Mouse (Mus musculus): ENCODE measurements around the gene Slc25a48.

The Slc25a48 gene

GRCm38 (mm10) chr13:56438211-56439075 is at the start of gene Slc25a48:
Slc25a48 (plus strand) TSS chr13:56438355.
- no peak for DNase-seq (ENCODE audit: low spot score in 2 of 2)

DNA sequence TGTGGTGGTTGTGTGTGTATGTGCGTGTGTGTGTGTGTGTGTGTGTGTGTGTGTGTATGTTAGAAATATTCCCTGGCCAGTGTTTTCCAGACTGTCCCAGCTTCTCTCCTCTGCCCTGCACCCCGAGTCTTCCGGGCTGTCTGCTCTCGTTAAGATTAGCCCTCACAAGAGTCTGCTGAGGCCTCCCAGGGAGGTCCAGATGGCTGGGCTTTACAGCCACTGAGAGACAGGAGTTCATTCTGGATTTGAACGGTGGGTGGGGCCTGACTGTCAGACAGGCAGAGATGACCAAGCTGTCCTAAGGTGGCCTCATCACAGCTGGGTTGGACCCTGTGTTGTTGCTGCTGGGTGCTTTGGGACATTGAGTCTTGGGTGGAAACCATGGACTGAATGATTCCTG is 40.6 kb upstream of the Slc25a48 start:
- no peak for DNase-seq (ENCODE audit: low spot score in 2 of 2)

- no peak for DNase-seq (ENCODE audit: low spot score in 2 of 2)
These were observed 37.0 kb upstream of the Slc25a48 start for GRCm38 (mm10) chr13:56401186-56401585.

- no peak for DNase-seq (ENCODE audit: low spot score in 2 of 2)
These were observed 34.6 kb upstream of the Slc25a48 start for GRCm38 (mm10) chr13:56403381-56404086.

DNA sequence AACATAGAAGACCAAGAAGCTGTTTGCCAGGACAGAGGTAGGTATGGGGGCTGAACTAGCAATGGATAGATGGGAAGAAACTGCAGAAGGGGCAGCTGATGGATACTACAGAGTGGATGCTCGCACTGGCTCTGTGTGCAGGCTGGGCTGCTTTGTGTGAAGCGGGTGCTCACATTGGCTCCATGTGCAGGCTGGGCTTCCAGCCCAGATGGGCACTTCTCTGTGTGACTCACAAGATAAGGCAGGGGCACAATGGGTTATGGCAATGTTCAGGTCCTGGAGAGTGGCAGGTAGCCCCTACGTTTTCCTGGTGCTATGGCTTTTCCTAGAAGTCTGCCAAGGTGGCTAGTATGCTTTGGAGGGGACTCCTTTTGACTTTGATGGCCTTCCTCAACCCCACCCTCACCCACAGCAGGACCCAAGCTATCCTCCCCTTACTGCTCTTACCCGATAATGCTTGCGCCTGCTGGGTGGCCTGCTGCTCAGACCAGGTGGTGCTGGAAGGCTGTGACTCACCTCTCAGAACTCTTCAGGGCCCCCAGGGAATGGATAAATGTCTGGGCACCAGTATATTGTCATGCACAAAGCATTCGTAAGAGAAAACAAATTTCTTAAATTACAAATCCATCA is 33.5 kb upstream of the Slc25a48 start:
- DNase-seq (ENCODE audit: low spot score in 2 of 2), result no peak

DNA sequence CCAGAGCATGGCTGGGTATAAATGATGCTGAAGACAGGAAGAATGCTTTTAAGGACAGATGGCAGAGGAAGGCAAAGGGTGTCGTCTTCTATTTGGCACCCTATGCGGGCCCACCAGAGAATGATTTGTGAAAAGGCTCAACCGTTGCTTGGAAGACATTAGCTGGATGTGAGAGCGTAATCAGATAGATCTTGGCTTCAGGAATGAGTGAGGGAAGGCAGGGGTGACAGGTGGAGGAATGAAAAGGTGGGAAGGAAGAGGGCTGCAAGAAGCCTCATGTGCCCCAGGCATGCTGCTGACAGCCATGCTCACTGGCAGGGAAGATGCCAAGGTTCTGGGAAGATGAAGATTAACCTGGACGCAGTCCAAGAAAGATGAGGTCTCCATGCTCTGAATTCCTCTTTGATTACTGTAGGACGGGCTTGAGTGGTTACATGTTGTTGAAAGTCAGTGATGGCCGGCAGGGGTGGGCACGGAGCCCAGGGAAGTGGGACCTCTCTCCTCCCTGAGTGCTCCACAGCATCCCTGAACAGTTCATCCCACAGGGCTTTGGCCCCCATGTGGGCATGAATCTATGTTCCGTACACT is 25.8 kb upstream of the Slc25a48 start:
- DNase-seq (ENCODE audit: low spot score in 2 of 2), result no peak

GRCm38 (mm10) chr13:56418685-56419483 is 19.3 kb upstream of the Slc25a48 start:
- no peak for DNase-seq (ENCODE audit: low spot score in 2 of 2)

DNA sequence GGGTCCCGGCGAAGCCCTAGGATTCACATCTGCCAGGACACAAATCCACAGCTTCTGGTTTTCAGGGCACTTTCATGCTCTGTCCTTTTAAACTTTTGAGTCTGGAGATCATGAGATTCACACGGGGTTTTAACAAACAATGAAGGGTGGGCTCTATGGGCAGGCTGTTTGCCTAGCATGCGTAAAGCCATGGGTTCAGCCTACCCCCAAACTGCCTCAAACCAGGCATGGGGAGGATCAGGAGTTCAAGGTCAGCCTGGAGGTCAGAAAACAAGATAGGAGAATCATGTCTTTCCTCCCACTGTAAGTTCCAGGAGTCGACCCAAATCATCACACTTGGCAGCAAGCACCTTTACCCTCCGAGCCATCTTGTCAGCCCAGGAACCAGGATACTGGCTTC is 18.6 kb upstream of the Slc25a48 start:
- DNase-seq (ENCODE audit: low spot score in 2 of 2), result no peak

DNA sequence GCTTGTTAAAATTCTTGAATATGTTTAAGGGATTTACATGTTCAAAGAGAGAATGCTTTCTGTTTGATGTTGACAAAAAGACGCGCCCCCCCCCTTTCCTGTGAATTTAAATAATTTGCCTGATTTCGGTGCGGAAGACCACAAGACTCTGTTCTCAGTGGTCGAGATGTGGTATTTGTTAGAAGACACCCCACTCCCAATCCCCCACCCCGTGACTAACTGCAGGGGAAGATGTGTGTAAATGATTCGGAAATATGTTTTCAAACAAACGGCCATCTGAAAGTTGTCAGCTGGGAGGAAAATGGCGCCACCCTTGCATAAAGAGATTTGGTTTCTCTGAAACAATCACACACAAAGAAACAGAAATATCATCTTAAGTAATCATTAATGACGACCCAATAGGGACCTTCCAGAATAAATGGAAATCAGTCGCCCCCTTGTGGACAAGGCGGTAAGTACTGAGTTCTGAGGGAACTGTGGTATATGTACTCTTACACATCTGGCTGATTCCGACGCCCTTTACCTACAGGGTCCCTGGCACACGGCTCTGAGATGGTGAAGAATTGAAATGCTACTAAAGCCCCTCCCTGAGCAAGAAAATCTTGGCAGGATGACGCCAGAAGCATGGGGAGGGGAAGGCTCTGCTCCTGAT is 16.0 kb upstream of the Slc25a48 start:
- peak in 1 of 2 experiments; percentile 20 for DNase-seq (ENCODE audit: low spot score in 2 of 2)

GRCm38 (mm10) chr13:56425931-56426330 is 12.2 kb upstream of the Slc25a48 start:
- no peak for DNase-seq (ENCODE audit: low spot score in 2 of 2)

GRCm38 (mm10) chr13:56426365-56426764 is 11.8 kb upstream of the Slc25a48 start, which contains the start of gene Gm3045:
Gm3045 (plus strand) TSS chr13:56426594.
- DNase-seq (ENCODE audit: low spot score in 2 of 2), result no peak

- peak in 1 of 2 experiments; percentile 7 for DNase-seq (ENCODE audit: low spot score in 2 of 2)
These were observed 9.2 kb upstream of the Slc25a48 start for GRCm38 (mm10) chr13:56428724-56429500.

DNA sequence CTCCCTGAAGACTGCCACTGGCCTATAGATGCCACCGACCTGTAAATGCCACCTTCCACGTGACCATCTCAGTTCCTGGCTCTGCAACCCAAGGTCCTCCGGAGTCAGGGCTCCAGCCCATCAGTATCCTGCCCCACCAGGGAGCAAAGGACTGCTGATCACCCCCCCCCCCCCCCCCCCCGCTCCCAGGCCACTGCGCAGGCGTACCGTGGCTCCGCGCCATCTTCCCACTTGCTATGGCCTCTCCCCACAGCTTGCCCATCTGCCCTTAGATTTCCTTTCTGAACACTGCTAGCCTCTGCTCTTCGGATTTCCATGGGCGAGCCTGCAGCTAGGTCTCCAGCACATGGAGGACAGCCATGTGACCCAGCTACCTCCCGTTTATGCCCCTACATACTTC is 5.7 kb upstream of the Slc25a48 start:
- DNase-seq (ENCODE audit: low spot score in 2 of 2), result no peak

GRCm38 (mm10) chr13:56433466-56433865 is 4.7 kb upstream of the Slc25a48 start:
- DNase-seq (ENCODE audit: low spot score in 2 of 2), result no peak

GRCm38 (mm10) chr13:56434311-56434751 is 3.8 kb upstream of the Slc25a48 start:
- no peak for DNase-seq (ENCODE audit: low spot score in 2 of 2)

GRCm38 (mm10) chr13:56435615-56436287 is 2.4 kb upstream of the Slc25a48 start:
- no peak for DNase-seq (ENCODE audit: low spot score in 2 of 2)

DNA sequence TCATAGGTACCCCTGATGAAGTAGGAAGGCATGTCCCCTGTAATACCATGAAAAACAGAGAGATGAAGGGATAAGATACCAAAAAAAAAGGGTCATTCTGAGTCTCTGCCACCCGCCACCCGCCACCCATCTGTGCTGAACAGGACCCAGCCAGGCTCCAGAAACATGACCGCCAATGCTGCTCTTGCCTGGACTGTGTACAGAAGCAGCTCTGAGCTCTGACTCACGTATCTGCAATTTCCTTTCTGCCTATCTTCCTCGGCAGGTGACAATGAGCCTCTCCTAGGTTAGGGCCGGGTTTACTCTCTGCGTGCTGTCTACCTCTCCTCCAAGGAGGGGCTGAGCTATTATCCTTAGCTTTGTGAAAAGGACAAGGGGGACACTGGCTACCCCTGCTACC is 5.3 kb downstream of the Slc25a48 start:
- no peak for DNase-seq (ENCODE audit: low spot score in 2 of 2)

DNA sequence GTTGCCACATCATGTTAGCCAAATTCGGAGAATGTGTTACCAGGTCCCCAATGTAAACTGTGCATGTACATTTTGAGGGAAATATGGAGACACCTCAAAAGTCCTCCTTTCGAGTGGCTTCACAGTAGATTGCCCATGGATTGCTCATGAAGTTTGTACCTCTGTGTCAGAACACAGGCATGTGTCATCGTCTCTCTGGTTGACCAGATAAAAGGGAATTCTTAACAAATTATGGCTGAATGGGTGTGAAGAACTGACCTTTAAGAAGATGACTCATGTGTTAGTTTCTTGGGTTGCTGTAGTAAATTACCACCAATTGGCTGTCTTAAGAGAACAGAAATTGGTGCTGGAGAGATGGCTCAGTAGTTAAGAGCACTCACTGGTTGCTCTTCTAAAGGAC is 6.0 kb downstream of the Slc25a48 start:
- DNase-seq (ENCODE audit: low spot score in 2 of 2), result no peak

- DNase-seq (ENCODE audit: low spot score in 2 of 2), result no peak
These were observed 6.8 kb downstream of the Slc25a48 start for GRCm38 (mm10) chr13:56444996-56445395.
